Mouse (Mus musculus): Measurements from ENCODE around the gene Auts2.

DNA sequence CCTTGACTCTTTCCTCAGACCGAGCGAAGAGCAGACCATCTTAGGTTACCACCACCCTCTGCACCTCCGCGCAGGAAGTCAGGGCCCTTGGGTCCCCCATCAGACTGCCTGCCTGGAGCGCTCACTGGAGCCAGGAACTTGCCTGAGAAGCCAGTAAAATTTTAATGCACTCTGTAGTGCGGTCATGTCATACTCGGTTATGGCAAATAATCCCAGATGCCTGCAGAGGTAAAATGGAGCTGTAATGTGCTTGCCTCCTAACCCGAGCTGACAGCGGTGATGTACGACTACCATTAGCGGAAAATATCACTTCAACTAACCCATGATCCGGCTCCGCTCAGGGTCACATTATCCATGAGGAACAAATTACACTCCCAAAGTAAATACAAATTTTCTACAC, 783.7 kb downstream of the Auts2 start:
- no peak for TF ChIP-seq POLR2A (IDR thresholded peaks at IDR 0.05; ENCODE audit: low read depth, low read length)
- no peak for TF ChIP-seq CTCF (conservative IDR thresholded peaks at IDR 0.05; ENCODE audit: insufficient read depth, insufficient read length, low read depth, low read length)

Data from kidney, adult 2 months (tissue).